Mouse (Mus musculus): ENCODE data around the gene Rlbp1. TPM values are rescaled to one million over a fixed set of nuclear protein-coding genes. Genes with fewer than 3 reads are reported as not detected.

Gene Rlbp1
- total RNA-seq, 2 experiments from 2014 or later = 22.4 to 32.9 TPM

- no peak for DNase-seq (ENCODE audit: low spot score in 2 of 2)
Measured at GRCm38 (mm10) chr7:79376516-79377275, 10.2 kb downstream of the Rlbp1 start.

DNA sequence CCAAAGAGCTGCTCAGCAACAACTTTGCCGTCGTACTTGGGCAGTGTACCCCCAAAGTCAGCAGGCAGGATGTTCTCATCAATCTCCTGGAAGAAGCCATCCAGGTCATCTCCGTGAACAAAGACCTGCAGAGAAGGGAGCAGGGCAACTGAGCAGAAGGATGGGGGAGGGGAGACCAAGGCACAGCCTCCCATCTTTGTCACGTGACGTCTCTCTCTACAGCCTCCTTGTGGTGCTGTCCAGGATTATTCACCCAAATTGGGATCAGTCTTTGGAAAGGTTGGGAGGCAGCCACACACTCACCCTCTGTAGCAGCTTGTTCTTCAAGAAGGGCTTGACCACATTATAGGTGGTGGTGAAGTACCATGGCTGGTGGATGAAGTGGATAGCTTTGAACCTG lies 11.3 kb downstream of the Rlbp1 start:
- DNase-seq (ENCODE audit: low spot score in 2 of 2) = no peak

DNA sequence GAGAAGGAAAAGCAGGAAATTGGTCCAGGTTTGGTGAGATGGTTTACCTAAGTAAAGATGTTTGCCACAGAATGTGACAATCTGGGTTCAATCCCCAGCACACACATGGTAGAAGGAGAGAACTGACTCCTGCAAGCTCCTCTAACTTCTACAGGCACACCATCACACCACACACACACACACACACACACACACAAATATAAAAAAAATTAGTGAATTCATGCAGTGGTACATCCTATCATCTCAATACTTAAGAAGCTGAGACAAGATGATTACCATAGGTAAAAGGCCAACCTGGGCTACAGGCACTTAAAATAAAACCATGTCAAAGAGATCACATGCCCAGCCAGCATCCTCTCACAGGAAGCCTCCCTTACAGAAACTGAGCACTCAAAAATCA lies 12.8 kb downstream of the Rlbp1 start:
- DNase-seq (ENCODE audit: low spot score in 2 of 2) = no peak

DNA sequence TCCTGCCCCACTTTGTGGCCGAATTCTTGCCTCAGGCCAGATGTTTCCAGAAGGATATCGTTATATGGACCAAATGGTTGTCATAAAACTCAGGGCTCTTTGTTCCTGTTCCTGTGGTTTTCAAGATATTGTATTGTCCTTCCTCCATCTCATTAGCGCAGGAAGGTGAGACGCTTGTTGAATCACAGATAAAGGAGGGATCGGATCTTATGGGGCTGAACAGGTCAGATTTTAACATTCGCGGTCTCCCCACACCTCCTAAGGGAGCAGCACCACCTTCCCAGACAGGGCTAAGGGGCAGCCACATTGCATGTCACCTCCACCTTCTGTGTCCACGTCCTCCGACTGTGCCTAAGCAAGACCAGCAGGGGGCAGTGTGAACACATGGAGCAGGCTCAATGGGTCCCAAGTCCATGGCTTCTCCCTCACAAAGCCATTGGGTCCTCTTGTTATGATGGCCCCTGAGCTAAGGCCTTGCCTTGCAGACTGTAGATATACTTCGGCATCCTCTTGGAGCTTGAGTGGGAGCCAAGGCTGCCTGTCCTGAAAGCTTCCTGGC lies 15.4 kb downstream of the Rlbp1 start:
- peak; percentile 85 to 86 for DNase-seq (ENCODE audit: low spot score in 2 of 2)

GRCm38 (mm10) chr7:79369416-79369815 lies 17.4 kb downstream of the Rlbp1 start:
- DNase-seq (ENCODE audit: low spot score in 2 of 2) = no peak

DNA sequence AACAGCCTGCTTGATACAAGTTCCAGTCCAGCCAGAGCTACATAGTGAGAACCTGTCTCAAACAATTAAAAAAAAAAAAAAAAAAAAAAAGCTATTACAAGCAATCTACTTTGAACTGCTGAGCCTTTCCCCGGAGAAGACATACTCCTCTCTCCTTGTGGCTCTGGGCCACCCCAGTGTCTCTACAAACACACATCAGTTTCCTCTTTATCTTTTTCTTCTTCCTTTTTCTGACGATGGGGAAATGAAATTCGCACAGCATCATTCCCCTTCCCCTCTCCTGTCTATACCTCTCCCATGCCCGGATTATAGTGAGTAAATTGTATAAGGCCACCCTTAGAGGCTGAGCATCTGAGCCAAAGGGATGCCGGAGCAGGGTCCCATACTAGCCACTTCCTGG lies 18.2 kb downstream of the Rlbp1 start:
- no peak for DNase-seq (ENCODE audit: low spot score in 2 of 2)

DNA sequence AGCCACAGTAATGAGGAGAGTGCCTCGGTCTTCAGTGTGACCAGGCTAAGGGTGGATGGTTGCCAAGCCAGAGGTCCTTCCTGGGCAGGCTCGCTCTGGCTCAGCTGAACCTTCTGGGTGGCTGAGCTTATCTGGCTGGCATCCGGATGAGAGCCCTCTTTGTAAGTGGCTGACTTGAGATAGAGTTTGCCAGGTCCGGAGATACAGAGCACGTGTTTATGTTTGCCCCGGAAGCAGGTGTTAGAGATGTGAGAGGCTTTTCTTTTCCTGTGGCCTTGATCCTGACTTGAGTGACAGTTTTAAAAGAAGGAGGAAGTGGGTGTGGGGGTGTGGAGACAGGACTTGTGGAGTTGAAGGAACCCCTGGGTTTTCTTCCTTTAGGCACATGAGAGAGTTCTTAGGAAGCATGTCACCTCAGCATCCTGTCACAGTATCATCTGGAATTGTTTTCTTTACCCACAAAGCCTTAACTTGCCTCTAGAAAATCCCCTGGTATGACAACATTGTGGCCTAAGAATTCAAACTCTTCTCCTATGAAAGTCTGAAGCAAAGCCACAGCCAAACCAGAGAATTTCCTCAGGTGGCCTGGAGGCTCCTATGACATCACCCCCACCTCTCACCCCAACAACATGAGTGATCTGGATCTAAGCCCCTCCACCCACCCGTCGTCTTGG lies 23.3 kb downstream of the Rlbp1 start:
- peak; percentile 63 to 73 for DNase-seq (ENCODE audit: low spot score in 2 of 2)

DNA sequence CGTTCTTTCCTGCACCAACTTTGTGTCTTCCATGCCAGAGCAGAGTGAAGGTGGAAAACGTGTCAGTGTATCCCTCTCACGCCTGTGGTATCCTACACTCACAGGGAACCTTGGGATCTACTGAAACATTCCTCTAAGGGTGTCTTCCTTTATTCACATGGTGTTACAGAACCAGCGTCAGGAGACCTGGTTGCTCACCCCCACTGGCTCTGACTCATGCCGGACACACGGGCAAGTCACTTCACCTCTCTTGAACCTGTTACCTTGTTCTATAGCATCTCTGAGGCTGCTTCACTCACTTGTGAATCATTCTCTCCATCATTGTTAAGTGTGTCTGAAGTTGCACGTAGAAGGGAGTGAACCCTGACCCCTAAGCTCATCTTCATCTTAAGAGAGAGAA lies 24.0 kb downstream of the Rlbp1 start:
- no peak for DNase-seq (ENCODE audit: low spot score in 2 of 2)

GRCm38 (mm10) chr7:79362208-79362607 lies 24.6 kb downstream of the Rlbp1 start:
- peak; percentile 67 to 72 for DNase-seq (ENCODE audit: low spot score in 2 of 2)

GRCm38 (mm10) chr7:79360056-79360455 lies 26.8 kb downstream of the Rlbp1 start:
- DNase-seq (ENCODE audit: low spot score in 2 of 2) = no peak

- no peak for DNase-seq (ENCODE audit: low spot score in 2 of 2)
Measured at GRCm38 (mm10) chr7:79359183-79359435, 27.7 kb downstream of the Rlbp1 start.

GRCm38 (mm10) chr7:79358350-79359182 lies 28.3 kb downstream of the Rlbp1 start:
- peak; percentile 53 to 60 for DNase-seq (ENCODE audit: low spot score in 2 of 2)

DNA sequence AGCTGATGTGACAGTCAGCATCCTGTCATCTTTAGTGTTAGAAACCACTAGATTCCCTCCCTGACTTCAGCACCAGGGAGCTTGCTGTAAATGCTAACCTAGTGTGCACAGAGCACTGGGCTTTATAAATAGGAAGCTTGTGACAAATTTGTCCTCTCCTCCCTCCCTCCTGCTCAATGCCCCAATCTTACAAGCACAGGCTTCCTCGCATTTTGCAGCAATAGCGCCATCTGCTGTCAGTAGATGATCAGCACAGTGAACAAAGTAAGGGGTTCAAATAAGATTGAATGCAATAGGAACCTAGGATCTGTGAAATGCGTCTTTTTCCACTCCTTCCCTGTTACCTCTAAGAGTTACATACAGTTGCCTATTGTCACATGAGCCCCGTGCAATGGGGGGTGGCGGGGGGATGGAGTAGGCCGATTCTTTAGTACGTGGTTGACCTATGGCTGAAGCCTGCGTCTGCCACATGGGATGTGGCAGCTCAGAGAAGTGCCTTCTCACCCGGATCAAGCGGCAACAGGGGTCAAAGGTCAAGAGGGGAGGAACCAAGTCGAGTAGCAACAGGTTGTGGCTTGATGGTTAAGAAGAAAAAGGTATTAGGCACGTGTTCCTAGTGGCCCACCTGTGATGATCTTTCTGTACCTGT lies 37.0 kb downstream of the Rlbp1 start:
- DNase-seq (ENCODE audit: low spot score in 2 of 2) = peak; percentile 85 to 86

GRCm38 (mm10) chr7:79348816-79349215 lies 38.0 kb downstream of the Rlbp1 start:
- no peak for DNase-seq (ENCODE audit: low spot score in 2 of 2)

GRCm38 (mm10) chr7:79347108-79347813 lies 39.6 kb downstream of the Rlbp1 start:
- DNase-seq (ENCODE audit: low spot score in 2 of 2) = peak in 1 of 2 experiments; percentile 41

- no peak for DNase-seq (ENCODE audit: low spot score in 2 of 2)
Measured at GRCm38 (mm10) chr7:79346555-79347075, 40.2 kb downstream of the Rlbp1 start.

- DNase-seq (ENCODE audit: low spot score in 2 of 2) = peak; percentile 71 to 72
Measured at GRCm38 (mm10) chr7:79345902-79346301, 40.9 kb downstream of the Rlbp1 start.

DNA sequence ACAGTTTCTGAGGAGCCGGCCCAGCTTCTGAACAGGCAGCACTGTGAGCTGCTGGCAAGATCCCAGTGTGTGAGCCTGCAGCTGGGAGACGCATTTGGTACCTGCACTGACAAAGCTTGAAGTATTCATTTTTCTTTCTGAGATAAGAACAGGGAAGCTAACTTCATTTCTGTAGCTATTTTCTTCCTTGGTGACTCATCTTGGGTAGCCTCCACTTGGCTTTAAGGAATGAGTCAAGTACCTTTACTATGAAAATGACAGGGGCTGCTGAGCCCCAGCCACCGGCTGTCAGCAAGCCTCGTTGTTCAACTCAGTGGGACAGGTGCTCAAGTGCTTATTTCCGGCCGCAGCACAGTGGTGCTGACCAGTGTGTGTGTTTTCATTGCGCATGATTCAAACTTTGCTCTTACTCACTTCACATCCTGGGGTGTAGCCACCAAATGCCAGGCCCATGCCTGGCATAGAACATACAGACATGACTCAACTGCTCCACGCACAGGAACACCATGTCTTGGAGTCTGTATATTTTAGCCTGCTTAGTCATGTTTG lies 50.4 kb downstream of the Rlbp1 start:
- no peak for DNase-seq (ENCODE audit: low spot score in 2 of 2)

DNA sequence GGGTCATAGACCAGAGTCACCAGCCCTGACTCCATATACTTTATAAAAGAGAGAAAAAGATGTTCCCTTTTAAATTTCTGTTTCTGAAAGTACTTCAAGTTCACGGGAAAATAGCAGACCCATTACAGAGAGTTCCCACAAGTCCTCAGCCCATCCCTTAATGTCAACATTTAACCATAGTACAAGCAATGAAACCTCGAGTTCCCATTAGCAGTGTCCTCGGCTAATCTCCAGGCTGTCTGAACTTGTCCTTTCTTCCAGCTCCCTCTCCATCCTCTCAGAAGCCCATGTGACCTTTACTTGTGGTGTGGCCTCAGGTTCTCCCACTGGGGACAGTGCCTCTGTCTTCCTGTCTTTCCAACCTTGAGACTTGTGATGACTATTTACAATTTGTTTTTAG lies 53.4 kb downstream of the Rlbp1 start:
- DNase-seq (ENCODE audit: low spot score in 2 of 2) = no peak

- DNase-seq (ENCODE audit: low spot score in 2 of 2) = no peak
Measured at GRCm38 (mm10) chr7:79331197-79331596, 55.7 kb downstream of the Rlbp1 start.
